Mouse (Mus musculus) erythroblast, embryonic 14.5 days (primary cell): ENCODE results near the gene Slc22a15.

Source experiments
- GATA1 ChIP-seq: IDR thresholded peaks from 2 replicates; pipeline ENCODE4 v1.6.1; 2012; ENCODE audit warnings: low read length, inconsistent platforms, mixed read lengths
- TAL1 ChIP-seq: IDR thresholded peaks from 3 replicates; pipeline ENCODE4 v1.6.1; 2012; ENCODE audit warnings: low read length, inconsistent platforms, mixed read lengths

GRCm38 (mm10) chr3:101846096-101846495, 78.2 kb downstream of the Slc22a15 start:
- TF ChIP-seq GATA1: no peak
- no peak for TF ChIP-seq TAL1
